Mouse (Mus musculus) hindbrain, embryonic 15.5 days (tissue): ENCODE data around the gene Fam83e. TPM values are rescaled to one million over a fixed set of nuclear protein-coding genes. Genes with fewer than 3 reads are reported as not detected.

Source experiments
- ATAC-seq: fragments of 200-750 bp; cut with Nextera tagmentation; 2 replicates; pipeline ENCODE4 v1.8.0; 2017; ENCODE audit warnings: low read depth, moderate number of reproducible peaks, moderate TSS enrichment; ENCODE audit not compliant: low FRiP score
- H3K27ac ChIP-seq: fragments of 300-500 bp; sonication (generic); replicated peaks from 2 replicates; pipeline ENCODE4 v1.5.1; 2015; ENCODE audit warnings: mild to moderate bottlenecking, inconsistent platforms
- H3K27me3 ChIP-seq: fragments of 300-500 bp; sonication (generic); 2 replicates; pipeline ENCODE4 v1.6.1; 2015; ENCODE audit warnings: control low read depth, inconsistent platforms
- H3K36me3 ChIP-seq: fragments of 300-500 bp; sonication (generic); 2 replicates; pipeline ENCODE4 v1.6.1; 2015; ENCODE audit warnings: control low read depth, inconsistent platforms
- H3K4me1 ChIP-seq: fragments of 300-500 bp; sonication (generic); replicated peaks from 2 replicates; pipeline ENCODE4 v1.6.1; 2015; ENCODE audit warnings: control low read depth, inconsistent platforms
- H3K4me2 ChIP-seq: fragments of 300-500 bp; sonication (generic); 2 replicates; pipeline ENCODE4 v1.6.1; 2015; ENCODE audit warnings: moderate library complexity, mild to moderate bottlenecking, inconsistent platforms
- H3K4me3 ChIP-seq: fragments of 300-500 bp; sonication (generic); 2 replicates; pipeline ENCODE4 v1.5.1; 2015; ENCODE audit warnings: mild to moderate bottlenecking, inconsistent platforms
- H3K9ac ChIP-seq: fragments of 300-500 bp; sonication (generic); 2 replicates; pipeline ENCODE4 v1.6.1; 2015; ENCODE audit warnings: inconsistent platforms
- H3K9me3 ChIP-seq: fragments of 300-500 bp; sonication (generic); 2 replicates; pipeline ENCODE4 v1.6.1; 2016; ENCODE audit warnings: control low read depth, inconsistent platforms
- WGBS: fragments of 180-500 bp; shearing (Covaris S2); methylation state at CpG from one replicate; pipeline ENCODE4 v1.1.7; 2015; 5-methylcytosine and 5-hydroxymethylcytosine counted together
- polyA plus RNA-seq: library from polyadenylated mRNA; unstranded; fragments of >200 nt; fragmentation: Nextera tagmentation; extraction: Ambion mirVana; gene quantifications from 2 replicates; pipeline ENCODE4 v1.2.1, GENCODE M21; 2015

Fam83e gene
- 0.38 and 0.57 TPM in 2 replicates for polyA plus RNA-seq

- no peak within 1 kb of the TSS for H3K4me3 ChIP-seq
- no peak for ATAC-seq
- H3K27ac ChIP-seq: no peak within 1 kb of the TSS
- peaks cover 26% of the 10 kb centered on the region for H3K36me3 ChIP-seq
- no peaks in the 10 kb centered on the region for H3K9me3 ChIP-seq
- H3K9ac ChIP-seq: no peak within 1 kb of the TSS
- H3K4me2 ChIP-seq: no peak within 1 kb of the TSS
- H3K4me1 ChIP-seq: peaks cover 30% of the 10 kb centered on the region
- WGBS: 83% methylated on average over 14 of the region's 14 CpGs
- no peaks in the 10 kb centered on the region for H3K27me3 ChIP-seq
Observed at GRCm38 (mm10) chr7:45720413-45721233, at the start of gene Fam83e. TSS of gene Fam83e (plus strand) at chr7:45721212.

GRCm38 (mm10) chr7:45677627-45678295, 43.3 kb upstream of the Fam83e start:
- H3K36me3 ChIP-seq: no peaks in the 10 kb centered on the region
- no peak overlapping the region for H3K4me3 ChIP-seq
- H3K4me2 ChIP-seq: no peak overlapping the region
- peaks cover 3% of the 10 kb centered on the region; the same call in 1 of the 2 replicates for H3K4me1 ChIP-seq
- H3K27ac ChIP-seq: no peak overlapping the region
- no peak for ATAC-seq
- H3K27me3 ChIP-seq: no peaks in the 10 kb centered on the region
- WGBS: 82% methylated on average over 7 of the region's 7 CpGs
- no peak overlapping the region for H3K9ac ChIP-seq
- no peaks in the 10 kb centered on the region for H3K9me3 ChIP-seq

GRCm38 (mm10) chr7:45678513-45678912, 42.5 kb upstream of the Fam83e start:
- peaks cover 3% of the 10 kb centered on the region; the same call in 1 of the 2 replicates for H3K4me1 ChIP-seq
- H3K4me2 ChIP-seq: no peak overlapping the region
- H3K4me3 ChIP-seq: no peak overlapping the region
- H3K9ac ChIP-seq: no peak overlapping the region
- H3K27me3 ChIP-seq: no peaks in the 10 kb centered on the region
- no peaks in the 10 kb centered on the region for H3K9me3 ChIP-seq
- 95% methylated on average over 14 of the region's 14 CpGs for WGBS
- H3K27ac ChIP-seq: no peak overlapping the region
- H3K36me3 ChIP-seq: no peaks in the 10 kb centered on the region
- no peak for ATAC-seq

GRCm38 (mm10) chr7:45679966-45680621, 40.9 kb upstream of the Fam83e start:
- no peaks in the 10 kb centered on the region for H3K9me3 ChIP-seq
- no peaks in the 10 kb centered on the region for H3K27me3 ChIP-seq
- no peak overlapping the region for H3K9ac ChIP-seq
- H3K27ac ChIP-seq: no peak overlapping the region
- no peak overlapping the region for H3K4me2 ChIP-seq
- H3K36me3 ChIP-seq: no peaks in the 10 kb centered on the region
- no peak for ATAC-seq
- peaks cover 3% of the 10 kb centered on the region; the same call in 1 of the 2 replicates for H3K4me1 ChIP-seq
- no peak overlapping the region for H3K4me3 ChIP-seq
- WGBS: 64% methylated on average over 14 of the region's 14 CpGs

- Histone ChIP-seq H3K9ac (no peak overlapping the region), H3K9me3 (no peaks in the 10 kb centered on the region), H3K36me3 (no peaks in the 10 kb centered on the region), H3K4me2 (no peak overlapping the region), H3K4me1 (peaks cover 7% of the 10 kb centered on the region; the same call in 1 of the 2 replicates), H3K27me3 (no peaks in the 10 kb centered on the region), H3K27ac (no peak overlapping the region), H3K4me3 (no peak overlapping the region)
- WGBS: 88% methylated on average over 8 of the region's 8 CpGs
- ATAC-seq: no peak
Observed at GRCm38 (mm10) chr7:45681046-45681736, 39.8 kb upstream of the Fam83e start.

- 30% methylated on average over 14 of the region's 14 CpGs for WGBS
Observed at GRCm38 (mm10) chr7:45682144-45683126, 38.6 kb upstream of the Fam83e start.

GRCm38 (mm10) chr7:45683396-45684050, 37.5 kb upstream of the Fam83e start, which contains the start of gene Ntn5:
TSS of gene Ntn5 (plus strand) at chr7:45684022.
- no peak within 1 kb of the TSS for H3K4me2 ChIP-seq
- H3K27ac ChIP-seq: no peak within 1 kb of the TSS
- no peak for ATAC-seq
- H3K36me3 ChIP-seq: no peaks in the 10 kb centered on the region
- H3K4me3 ChIP-seq: no peak within 1 kb of the TSS
- H3K27me3 ChIP-seq: no peaks in the 10 kb centered on the region
- H3K9me3 ChIP-seq: no peaks in the 10 kb centered on the region
- WGBS: 84% methylated on average over 7 of the region's 7 CpGs
- no peak within 1 kb of the TSS for H3K9ac ChIP-seq
- H3K4me1 ChIP-seq: peaks cover 8% of the 10 kb centered on the region; the same call in 1 of the 2 replicates

More at GRCm38 (mm10) chr7:45682144-45683126, 38.6 kb upstream of the Fam83e start:
- Histone ChIP-seq H3K4me3 (no peak overlapping the region), H3K36me3 (no peaks in the 10 kb centered on the region), H3K27ac (peak overlapping the region; percentile 70), H3K9me3 (no peaks in the 10 kb centered on the region), H3K27me3 (no peaks in the 10 kb centered on the region), H3K9ac (peak overlapping the region; percentile 23; the same call in 1 of the 2 replicates), H3K4me2 (peak overlapping the region; percentile 46), H3K4me1 (peaks cover 8% of the 10 kb centered on the region; the same call in 1 of the 2 replicates)
- peak; percentile 70 for ATAC-seq

GRCm38 (mm10) chr7:45685811-45686210, 35.2 kb upstream of the Fam83e start:
- ATAC-seq: no peak
- 54% methylated on average over 10 of the region's 10 CpGs for WGBS
- Histone ChIP-seq H3K9me3 (no peaks in the 10 kb centered on the region), H3K4me1 (peaks cover 8% of the 10 kb centered on the region; the same call in 1 of the 2 replicates), H3K4me3 (no peak overlapping the region), H3K36me3 (no peaks in the 10 kb centered on the region), H3K4me2 (no peak overlapping the region), H3K27ac (no peak overlapping the region), H3K27me3 (no peaks in the 10 kb centered on the region), H3K9ac (no peak overlapping the region)

GRCm38 (mm10) chr7:45686841-45687240, 34.2 kb upstream of the Fam83e start:
- H3K36me3 ChIP-seq: no peaks in the 10 kb centered on the region
- H3K4me1 ChIP-seq: peaks cover 8% of the 10 kb centered on the region; the same call in 1 of the 2 replicates
- H3K27me3 ChIP-seq: no peaks in the 10 kb centered on the region
- WGBS: 67% methylated on average over 3 of the region's 3 CpGs
- no peaks in the 10 kb centered on the region for H3K9me3 ChIP-seq
- no peak overlapping the region for H3K4me3 ChIP-seq
- no peak for ATAC-seq
- no peak overlapping the region for H3K27ac ChIP-seq
- H3K9ac ChIP-seq: no peak overlapping the region
- no peak overlapping the region for H3K4me2 ChIP-seq

- Histone ChIP-seq H3K4me3 (no peak overlapping the region), H3K36me3 (no peaks in the 10 kb centered on the region), H3K4me2 (no peak overlapping the region), H3K9ac (no peak overlapping the region), H3K27me3 (no peaks in the 10 kb centered on the region), H3K27ac (no peak overlapping the region), H3K9me3 (no peaks in the 10 kb centered on the region), H3K4me1 (peaks cover 5% of the 10 kb centered on the region; the same call in 1 of the 2 replicates)
- WGBS: 67% methylated on average over 6 of the region's 6 CpGs
- ATAC-seq: no peak
Observed at GRCm38 (mm10) chr7:45689099-45689498, 31.9 kb upstream of the Fam83e start.
